Mouse (Mus musculus) liver, embryonic 15.5 days (tissue): Measurements from ENCODE around the gene Lpar1. TPM values are rescaled to one million over a fixed set of nuclear protein-coding genes. Genes with fewer than 3 reads are reported as not detected.

Source experiments
- ATAC-seq: fragments of 200-750 bp; cut with Nextera tagmentation; 2 replicates; pipeline ENCODE4 v1.8.0; 2017; ENCODE audit warnings: moderate number of reproducible peaks, mild to moderate bottlenecking, moderate library complexity; ENCODE audit not compliant: insufficient read depth
- H3K27ac ChIP-seq: fragments of 300-500 bp; sonication (generic); replicated peaks from 2 replicates; pipeline ENCODE4 v1.5.1; 2015; ENCODE audit warnings: mild to moderate bottlenecking, inconsistent platforms
- H3K27me3 ChIP-seq: fragments of 300-500 bp; sonication (generic); 2 replicates; pipeline ENCODE4 v1.6.1; 2015; ENCODE audit warnings: mild to moderate bottlenecking, inconsistent platforms
- H3K36me3 ChIP-seq: fragments of 300-500 bp; sonication (generic); replicated peaks from 2 replicates; pipeline ENCODE4 v1.6.1; 2015; ENCODE audit warnings: moderate library complexity, mild to moderate bottlenecking, inconsistent platforms
- H3K4me1 ChIP-seq: fragments of 300-500 bp; sonication (generic); replicated peaks from 2 replicates; pipeline ENCODE4 v1.6.1; 2015; ENCODE audit warnings: inconsistent platforms
- H3K4me2 ChIP-seq: fragments of 300-500 bp; sonication (generic); 2 replicates; pipeline ENCODE4 v1.6.1; 2015; ENCODE audit warnings: moderate library complexity, mild to moderate bottlenecking, inconsistent platforms
- H3K4me3 ChIP-seq: fragments of 300-500 bp; sonication (generic); replicated peaks from 2 replicates; pipeline ENCODE4 v1.5.1; 2015; ENCODE audit warnings: mild to moderate bottlenecking, inconsistent platforms
- H3K9ac ChIP-seq: fragments of 300-500 bp; sonication (generic); 2 replicates; pipeline ENCODE4 v1.6.1; 2015; ENCODE audit warnings: moderate library complexity, mild to moderate bottlenecking, inconsistent platforms
- H3K9me3 ChIP-seq: fragments of 300-500 bp; sonication (generic); replicated peaks from 2 replicates; pipeline ENCODE4 v1.6.1; 2016; ENCODE audit warnings: inconsistent platforms
- WGBS: fragments of 180-500 bp; shearing (Covaris S2); methylation state at CpG from one replicate; pipeline ENCODE4 v1.1.7; 2015; ENCODE audit warnings: mixed read lengths; ENCODE audit not compliant: insufficient replicate concordance; 5-methylcytosine and 5-hydroxymethylcytosine counted together
- polyA plus RNA-seq: library from polyadenylated mRNA; unstranded; fragments of >200 nt; fragmentation: Nextera tagmentation; extraction: Ambion mirVana; gene quantifications from 2 replicates; pipeline ENCODE4 v1.2.1, GENCODE M21; 2015

Lpar1 gene
- polyA plus RNA-seq, 1 experiment from 2014 or later = 2.5 TPM

GRCm38 (mm10) chr4:58477691-58478090 is 76.0 kb downstream of the Lpar1 start:
- no peak for ATAC-seq
- Histone ChIP-seq H3K4me2 (no peak overlapping the region), H3K36me3 (no peaks in the 10 kb centered on the region), H3K27me3 (no peaks in the 10 kb centered on the region), H3K9me3 (no peaks in the 10 kb centered on the region), H3K9ac (no peak overlapping the region), H3K4me3 (no peak overlapping the region), H3K27ac (no peak overlapping the region), H3K4me1 (no peaks in the 10 kb centered on the region)
- WGBS = 70% methylated on average over 8 of the region's 8 CpGs

- no peaks in the 10 kb centered on the region for H3K27me3 ChIP-seq
- H3K4me1 ChIP-seq = no peaks in the 10 kb centered on the region
- no peak overlapping the region for H3K27ac ChIP-seq
- H3K9ac ChIP-seq = no peak overlapping the region
- 56% methylated on average over 4 of the region's 4 CpGs for WGBS
- H3K4me2 ChIP-seq = no peak overlapping the region
- H3K36me3 ChIP-seq = no peaks in the 10 kb centered on the region
- no peaks in the 10 kb centered on the region for H3K9me3 ChIP-seq
- no peak for ATAC-seq
- H3K4me3 ChIP-seq = no peak overlapping the region
Measured at GRCm38 (mm10) chr4:58471203-58471910, 82.3 kb downstream of the Lpar1 start.

GRCm38 (mm10) chr4:58469651-58470592 is 83.8 kb downstream of the Lpar1 start:
- H3K4me3 ChIP-seq = no peak overlapping the region
- H3K4me2 ChIP-seq = no peak overlapping the region
- no peak for ATAC-seq
- H3K36me3 ChIP-seq = no peaks in the 10 kb centered on the region
- H3K27me3 ChIP-seq = no peaks in the 10 kb centered on the region
- H3K9ac ChIP-seq = no peak overlapping the region
- no peaks in the 10 kb centered on the region for H3K9me3 ChIP-seq
- no peaks in the 10 kb centered on the region for H3K4me1 ChIP-seq
- 64% methylated on average over 5 of the region's 5 CpGs for WGBS
- H3K27ac ChIP-seq = no peak overlapping the region

DNA sequence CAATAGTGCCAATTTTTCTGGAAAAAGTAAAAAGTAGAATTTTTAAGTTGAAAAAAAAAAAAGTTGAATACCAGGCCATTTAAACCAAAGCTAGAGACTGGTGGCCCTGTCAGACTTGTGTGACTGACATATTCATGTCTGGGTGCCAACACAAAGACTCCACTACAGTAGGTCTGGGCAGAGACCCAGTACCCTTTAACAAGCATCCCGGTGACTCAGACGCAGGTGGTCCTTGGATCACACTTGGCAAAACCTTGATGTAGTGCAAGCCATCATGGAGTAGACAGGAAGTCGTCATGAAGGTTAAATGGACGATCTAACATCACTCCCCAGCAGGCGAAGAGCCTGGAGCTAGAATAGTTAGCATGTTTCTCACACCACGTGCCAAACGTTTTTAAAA is 84.7 kb downstream of the Lpar1 start:
- Histone ChIP-seq H3K9ac (no peak overlapping the region), H3K9me3 (no peaks in the 10 kb centered on the region), H3K27me3 (no peaks in the 10 kb centered on the region), H3K36me3 (no peaks in the 10 kb centered on the region), H3K4me2 (no peak overlapping the region), H3K4me3 (no peak overlapping the region), H3K4me1 (no peaks in the 10 kb centered on the region), H3K27ac (no peak overlapping the region)
- WGBS = 56% methylated on average over 7 of the region's 7 CpGs
- no peak for ATAC-seq

GRCm38 (mm10) chr4:58465586-58465985 is 88.1 kb downstream of the Lpar1 start:
- 68% methylated on average over 5 of the region's 5 CpGs for WGBS
- no peaks in the 10 kb centered on the region for H3K36me3 ChIP-seq
- H3K27me3 ChIP-seq = no peaks in the 10 kb centered on the region
- H3K9me3 ChIP-seq = no peaks in the 10 kb centered on the region
- ATAC-seq = no peak
- H3K4me3 ChIP-seq = no peak overlapping the region
- H3K4me2 ChIP-seq = no peak overlapping the region
- H3K4me1 ChIP-seq = no peaks in the 10 kb centered on the region
- no peak overlapping the region for H3K27ac ChIP-seq
- no peak overlapping the region for H3K9ac ChIP-seq

- H3K9me3 ChIP-seq = no peaks in the 10 kb centered on the region
- H3K27ac ChIP-seq = no peak overlapping the region
- no peak for ATAC-seq
- H3K4me2 ChIP-seq = no peak overlapping the region
- 63% methylated on average over 13 of the region's 13 CpGs for WGBS
- H3K9ac ChIP-seq = no peak overlapping the region
- no peak overlapping the region for H3K4me3 ChIP-seq
- H3K36me3 ChIP-seq = no peaks in the 10 kb centered on the region
- H3K27me3 ChIP-seq = no peaks in the 10 kb centered on the region
- no peaks in the 10 kb centered on the region for H3K4me1 ChIP-seq
Measured at GRCm38 (mm10) chr4:58464390-58465164, 89.1 kb downstream of the Lpar1 start.

- Histone ChIP-seq H3K9ac (no peak overlapping the region), H3K4me1 (no peaks in the 10 kb centered on the region), H3K27me3 (no peaks in the 10 kb centered on the region), H3K9me3 (no peaks in the 10 kb centered on the region), H3K4me2 (no peak overlapping the region), H3K27ac (no peak overlapping the region), H3K36me3 (no peaks in the 10 kb centered on the region), H3K4me3 (no peak overlapping the region)
- no peak for ATAC-seq
- WGBS = 25% methylated on average over 5 of the region's 5 CpGs
Measured at GRCm38 (mm10) chr4:58462990-58463389, 90.7 kb downstream of the Lpar1 start.

- 51% methylated on average over 2 of the region's 2 CpGs for WGBS
- Histone ChIP-seq H3K9ac (no peak overlapping the region), H3K27me3 (no peaks in the 10 kb centered on the region), H3K9me3 (no peaks in the 10 kb centered on the region), H3K4me3 (no peak overlapping the region), H3K4me1 (no peaks in the 10 kb centered on the region), H3K36me3 (no peaks in the 10 kb centered on the region), H3K4me2 (no peak overlapping the region), H3K27ac (no peak overlapping the region)
- ATAC-seq = no peak
Measured at GRCm38 (mm10) chr4:58462586-58462985, 91.1 kb downstream of the Lpar1 start.

GRCm38 (mm10) chr4:58453334-58453733 is 100.4 kb downstream of the Lpar1 start:
- Histone ChIP-seq H3K27ac (no peak overlapping the region), H3K36me3 (no peaks in the 10 kb centered on the region), H3K4me3 (no peak overlapping the region), H3K4me1 (no peaks in the 10 kb centered on the region), H3K9me3 (no peaks in the 10 kb centered on the region), H3K9ac (no peak overlapping the region), H3K4me2 (no peak overlapping the region), H3K27me3 (no peaks in the 10 kb centered on the region)
- ATAC-seq = no peak
- 41% methylated on average over 4 of the region's 4 CpGs for WGBS

GRCm38 (mm10) chr4:58448825-58449224 is 104.9 kb downstream of the Lpar1 start:
- H3K36me3 ChIP-seq = no peaks in the 10 kb centered on the region
- H3K4me3 ChIP-seq = no peak overlapping the region
- no peak overlapping the region for H3K4me2 ChIP-seq
- WGBS = 68% methylated on average over 3 of the region's 3 CpGs
- ATAC-seq = no peak
- H3K27me3 ChIP-seq = no peaks in the 10 kb centered on the region
- H3K9me3 ChIP-seq = no peaks in the 10 kb centered on the region
- no peak overlapping the region for H3K9ac ChIP-seq
- H3K27ac ChIP-seq = no peak overlapping the region
- no peaks in the 10 kb centered on the region for H3K4me1 ChIP-seq

- ATAC-seq = no peak
- Histone ChIP-seq H3K9me3 (no peaks in the 10 kb centered on the region), H3K27me3 (no peaks in the 10 kb centered on the region), H3K9ac (no peak overlapping the region), H3K4me3 (no peak overlapping the region), H3K4me1 (no peaks in the 10 kb centered on the region), H3K36me3 (no peaks in the 10 kb centered on the region), H3K27ac (no peak overlapping the region), H3K4me2 (no peak overlapping the region)
- 68% methylated on average over 7 of the region's 7 CpGs for WGBS
Measured at GRCm38 (mm10) chr4:58447841-58448240, 105.9 kb downstream of the Lpar1 start.
